Mouse (Mus musculus): Measurements from ENCODE around the gene Gm42420.
A peak's percentile ranks its signal among the peaks of the same experiment; 100 is the strongest.

GRCm38 (mm10) chr6:39557723-39558261, 27.8 kb upstream of the Gm42420 start, which contains the start of gene Dennd2a:
- no peak for TF ChIP-seq CTCF (IDR thresholded peaks at IDR 0.05; ENCODE audit: borderline replicate concordance, insufficient read depth, low read length)
- peak; percentile 54; the same call in 1 of the 2 replicates for TF ChIP-seq POLR2A (IDR thresholded peaks at IDR 0.05; ENCODE audit: low read depth, low read length)
